Mouse (Mus musculus) hindbrain, embryonic 12.5 days (tissue): Measurements from ENCODE around the gene Sox5. TPM values are rescaled to one million over a fixed set of nuclear protein-coding genes. Genes with fewer than 3 reads are reported as not detected.
A peak's percentile ranks its signal among the peaks of the same experiment; 100 is the strongest.

Experiments used
- ATAC-seq: fragments of 200-750 bp; cut with Nextera tagmentation; 2 replicates; pipeline ENCODE4 v1.8.0; 2017; ENCODE audit warnings: moderate TSS enrichment; ENCODE audit not compliant: low FRiP score
- H3K27ac ChIP-seq: fragments of 300-500 bp; sonication (generic); 2 replicates; pipeline ENCODE4 v1.5.1; 2016; ENCODE audit warnings: mild to moderate bottlenecking
- H3K27me3 ChIP-seq: fragments of 300-500 bp; sonication (generic); 2 replicates; pipeline ENCODE4 v1.6.1; 2016; ENCODE audit warnings: mild to moderate bottlenecking
- H3K36me3 ChIP-seq: fragments of 300-500 bp; sonication (generic); 2 replicates; pipeline ENCODE4 v1.6.1; 2016; ENCODE audit warnings: mild to moderate bottlenecking
- H3K4me1 ChIP-seq: fragments of 300-500 bp; sonication (generic); 2 replicates; pipeline ENCODE4 v1.6.1; 2016
- H3K4me2 ChIP-seq: fragments of 300-500 bp; sonication (generic); replicated peaks from 2 replicates; pipeline ENCODE4 v1.6.1; 2016; ENCODE audit warnings: mild to moderate bottlenecking
- H3K4me3 ChIP-seq: fragments of 300-500 bp; sonication (generic); 2 replicates; pipeline ENCODE4 v1.5.1; 2016; ENCODE audit warnings: mild to moderate bottlenecking
- H3K9ac ChIP-seq: fragments of 300-500 bp; sonication (generic); 2 replicates; pipeline ENCODE4 v1.6.1; 2016; ENCODE audit warnings: mild to moderate bottlenecking, moderate library complexity
- H3K9me3 ChIP-seq: fragments of 300-500 bp; sonication (generic); replicated peaks from 2 replicates; pipeline ENCODE4 v1.6.1; 2016; ENCODE audit warnings: mild to moderate bottlenecking
- WGBS: fragments of 180-500 bp; shearing (Covaris S2); methylation state at CpG from one replicate; pipeline ENCODE4 v1.1.7; 2016; 5-methylcytosine and 5-hydroxymethylcytosine counted together
- polyA plus RNA-seq: library from polyadenylated mRNA; unstranded; fragments of >200 nt; fragmentation: Nextera tagmentation; extraction: Ambion mirVana; gene quantifications from 2 replicates; pipeline ENCODE4 v1.2.1, GENCODE M21; 2016

Gene Sox5
- polyA plus RNA-seq, 1 experiment from 2014 or later, result 49.1 TPM

DNA sequence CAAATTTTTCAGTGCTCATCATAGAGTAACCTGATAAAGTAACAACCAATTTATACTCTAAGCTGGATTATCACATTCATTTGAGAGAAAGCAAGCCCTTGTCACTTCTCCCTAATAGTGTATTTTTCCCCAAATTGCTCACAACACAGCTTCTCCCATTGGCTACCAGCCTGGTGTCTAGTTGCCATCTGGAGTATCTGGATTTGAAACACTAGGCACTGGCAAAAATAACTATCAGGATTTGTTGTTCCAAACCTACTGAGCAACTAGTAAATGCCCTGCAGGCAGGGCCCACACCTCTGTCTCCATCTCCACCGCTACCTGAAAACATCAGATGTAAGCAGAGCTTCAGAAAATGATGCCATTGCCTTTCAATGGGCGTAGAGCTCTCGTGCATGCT, 869.5 kb downstream of the Sox5 start:
- no peak overlapping the region for H3K4me3 ChIP-seq
- ATAC-seq, result no peak
- 90% methylated on average over 3 of the region's 3 CpGs for WGBS
- no peak overlapping the region for H3K9ac ChIP-seq
- no peak overlapping the region for H3K4me2 ChIP-seq
- no peak overlapping the region for H3K27ac ChIP-seq
- no peaks in the 10 kb centered on the region for H3K27me3 ChIP-seq
- H3K36me3 ChIP-seq, result peaks cover 3% of the 10 kb centered on the region; the same call in 1 of the 2 replicates
- no peaks in the 10 kb centered on the region for H3K4me1 ChIP-seq
- H3K9me3 ChIP-seq, result no peaks in the 10 kb centered on the region

DNA sequence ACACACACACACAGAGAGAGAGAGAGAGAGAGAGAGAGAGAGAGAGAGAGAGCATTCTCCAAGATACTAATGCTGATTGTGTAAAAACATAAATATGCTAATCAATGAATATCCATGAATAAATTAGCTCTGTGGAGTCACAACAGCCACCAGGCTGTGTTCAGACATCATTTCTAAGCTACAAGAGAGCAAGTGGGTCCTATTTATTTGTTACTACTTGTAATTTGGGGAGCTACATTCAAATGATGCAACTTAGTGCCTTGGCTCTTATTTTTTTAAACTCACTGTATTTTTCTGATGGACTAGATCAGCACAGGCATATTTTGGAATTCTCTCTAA, 877.1 kb downstream of the Sox5 start:
- H3K4me3 ChIP-seq, result no peak overlapping the region
- H3K4me2 ChIP-seq, result no peak overlapping the region
- no peaks in the 10 kb centered on the region for H3K36me3 ChIP-seq
- H3K9ac ChIP-seq, result no peak overlapping the region
- peaks cover 17% of the 10 kb centered on the region for H3K4me1 ChIP-seq
- no peak overlapping the region for H3K27ac ChIP-seq
- no peak; the same call in none of the 2 replicates for ATAC-seq
- H3K9me3 ChIP-seq, result no peaks in the 10 kb centered on the region
- no peaks in the 10 kb centered on the region for H3K27me3 ChIP-seq

DNA sequence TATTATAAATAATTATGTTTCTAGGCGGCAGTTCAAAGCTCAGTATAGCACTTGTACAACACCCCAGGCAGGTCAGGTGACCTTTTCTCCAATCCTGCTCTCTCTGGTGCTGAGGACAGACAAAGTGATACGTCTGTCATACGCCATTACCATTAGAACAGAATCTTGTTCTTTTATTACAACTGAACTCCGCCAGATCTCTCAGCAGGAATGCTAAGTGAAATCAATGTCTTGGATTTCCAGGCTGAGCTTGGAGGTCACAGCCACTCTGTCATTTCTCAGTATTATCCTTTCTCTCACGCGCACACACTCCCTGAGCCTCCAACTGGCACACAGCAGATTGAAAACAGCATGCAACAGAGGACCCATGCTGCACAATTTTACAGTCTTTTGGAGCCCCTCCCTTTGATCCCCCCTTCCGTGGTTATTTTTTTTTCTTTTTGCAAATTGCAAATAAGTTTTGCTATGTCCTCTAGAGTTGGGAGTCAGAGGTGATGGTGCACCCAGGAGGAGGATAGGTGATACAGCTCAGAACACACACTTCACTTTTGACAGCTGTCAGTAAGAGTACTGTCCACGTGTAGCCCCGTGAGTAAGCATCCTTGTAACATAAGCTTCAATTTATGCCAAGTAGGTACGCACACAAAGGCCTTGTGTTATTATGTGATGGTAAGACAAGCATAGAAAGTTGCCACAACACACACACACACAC, 877.6 kb downstream of the Sox5 start:
- no peaks in the 10 kb centered on the region for H3K36me3 ChIP-seq
- no peak overlapping the region for H3K9ac ChIP-seq
- peaks cover 17% of the 10 kb centered on the region for H3K4me1 ChIP-seq
- H3K4me3 ChIP-seq, result no peak overlapping the region
- WGBS, result 24% methylated on average over 10 of the region's 10 CpGs
- no peak overlapping the region for H3K4me2 ChIP-seq
- peak overlapping the region; percentile 1; the same call in 1 of the 2 replicates for H3K27ac ChIP-seq
- H3K27me3 ChIP-seq, result no peaks in the 10 kb centered on the region
- ATAC-seq, result peak; percentile 78
- no peaks in the 10 kb centered on the region for H3K9me3 ChIP-seq

DNA sequence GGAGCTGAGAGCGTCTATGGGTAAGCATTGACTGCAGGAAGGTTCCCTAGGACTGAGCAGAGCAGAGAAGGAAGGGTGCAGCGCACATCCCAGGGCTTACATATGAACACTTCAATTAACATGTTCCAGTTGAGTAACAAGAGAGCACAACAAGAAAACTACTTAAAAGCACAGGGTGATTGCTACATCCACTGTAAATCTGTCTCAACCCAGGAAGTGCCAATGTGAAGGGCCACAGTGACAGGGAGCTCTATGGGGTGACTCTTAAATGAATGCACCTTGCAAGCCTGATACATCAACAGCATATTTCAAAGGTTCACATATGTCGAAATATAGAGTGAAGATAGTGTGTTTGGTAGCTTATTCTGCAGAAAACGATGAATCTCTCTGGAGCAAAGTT, 880.9 kb downstream of the Sox5 start:
- Histone ChIP-seq H3K9ac (no peak overlapping the region), H3K9me3 (no peaks in the 10 kb centered on the region), H3K27me3 (no peaks in the 10 kb centered on the region), H3K4me3 (no peak overlapping the region), H3K36me3 (no peaks in the 10 kb centered on the region), H3K4me1 (peaks cover 17% of the 10 kb centered on the region), H3K4me2 (no peak overlapping the region), H3K27ac (no peak overlapping the region)
- 95% methylated on average over 4 of the region's 4 CpGs for WGBS
- ATAC-seq, result no peak

DNA sequence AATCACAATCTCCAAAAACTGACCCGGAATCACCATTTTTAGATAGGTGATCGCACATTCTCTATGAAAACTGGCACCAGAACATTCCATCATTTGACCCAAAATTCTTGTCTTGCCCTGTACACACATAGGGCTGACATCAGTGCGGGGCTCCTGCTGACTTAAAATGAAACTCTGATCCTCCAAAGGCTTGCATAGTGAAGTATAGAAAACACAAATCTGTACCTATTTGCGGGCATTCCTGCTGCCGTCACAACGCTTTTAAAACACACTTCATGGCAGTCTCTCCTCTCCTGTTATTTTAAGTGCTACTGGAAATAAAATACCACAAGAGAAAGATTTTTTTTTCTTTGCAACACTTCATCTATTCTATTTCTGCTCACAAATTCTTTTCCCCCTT, 886.7 kb downstream of the Sox5 start:
- no peak overlapping the region for H3K4me2 ChIP-seq
- no peaks in the 10 kb centered on the region for H3K27me3 ChIP-seq
- H3K4me3 ChIP-seq, result no peak overlapping the region
- WGBS, result 79% methylated on average over 6 of the region's 6 CpGs
- no peaks in the 10 kb centered on the region for H3K36me3 ChIP-seq
- H3K27ac ChIP-seq, result no peak overlapping the region
- no peaks in the 10 kb centered on the region for H3K4me1 ChIP-seq
- no peaks in the 10 kb centered on the region for H3K9me3 ChIP-seq
- ATAC-seq, result no peak
- no peak overlapping the region for H3K9ac ChIP-seq

DNA sequence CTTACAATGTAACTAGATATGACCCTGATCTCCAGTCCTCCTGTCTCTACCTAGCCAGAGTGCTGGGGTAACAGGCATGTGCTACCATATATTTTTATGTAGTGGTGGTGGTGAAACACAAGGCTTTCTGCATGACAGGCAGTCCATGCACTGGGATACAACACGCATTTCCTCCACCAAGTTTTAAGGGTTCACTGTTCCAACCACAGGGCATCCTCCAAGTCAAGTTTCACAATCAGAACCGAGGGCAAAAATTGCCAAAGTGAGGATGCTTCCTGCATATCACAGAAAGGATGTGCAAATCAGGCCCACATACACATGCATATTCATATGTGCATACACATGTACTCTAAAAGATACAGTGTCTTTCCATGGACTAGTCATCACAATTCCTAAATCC, 888.9 kb downstream of the Sox5 start:
- no peaks in the 10 kb centered on the region for H3K4me1 ChIP-seq
- H3K9ac ChIP-seq, result no peak overlapping the region
- no peaks in the 10 kb centered on the region for H3K27me3 ChIP-seq
- H3K4me2 ChIP-seq, result no peak overlapping the region
- no peaks in the 10 kb centered on the region for H3K9me3 ChIP-seq
- 88% methylated on average over 2 of the region's 2 CpGs for WGBS
- no peaks in the 10 kb centered on the region for H3K36me3 ChIP-seq
- H3K27ac ChIP-seq, result no peak overlapping the region
- no peak overlapping the region for H3K4me3 ChIP-seq
- no peak for ATAC-seq

DNA sequence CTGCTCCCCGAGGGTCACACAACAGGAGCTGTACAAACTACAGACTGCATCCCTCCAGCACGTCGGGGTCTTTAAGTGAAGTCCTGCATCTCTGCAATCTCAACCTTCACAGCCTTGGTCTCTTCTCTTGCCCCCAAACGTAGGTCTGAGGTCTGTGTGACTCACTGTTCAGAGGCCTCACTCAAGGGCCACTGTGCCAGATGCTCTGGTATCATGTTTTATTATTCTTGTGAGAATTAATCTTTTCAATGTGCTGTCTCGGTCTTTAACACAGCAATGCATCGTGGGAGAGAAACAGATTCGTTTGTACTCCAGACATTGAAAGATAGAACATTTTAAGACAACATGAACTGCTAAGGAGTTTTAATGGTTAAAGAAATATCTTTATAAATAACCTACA, 893.2 kb downstream of the Sox5 start:
- Histone ChIP-seq H3K9me3 (no peaks in the 10 kb centered on the region), H3K9ac (no peak overlapping the region), H3K4me3 (no peak overlapping the region), H3K4me1 (no peaks in the 10 kb centered on the region), H3K27ac (no peak overlapping the region), H3K36me3 (0 out of 2 replicates have a peak, but pooled peaks cover 3% of the 10 kb centered on the region), H3K27me3 (no peaks in the 10 kb centered on the region), H3K4me2 (no peak overlapping the region)
- 70% methylated on average over 7 of the region's 7 CpGs for WGBS
- no peak for ATAC-seq

DNA sequence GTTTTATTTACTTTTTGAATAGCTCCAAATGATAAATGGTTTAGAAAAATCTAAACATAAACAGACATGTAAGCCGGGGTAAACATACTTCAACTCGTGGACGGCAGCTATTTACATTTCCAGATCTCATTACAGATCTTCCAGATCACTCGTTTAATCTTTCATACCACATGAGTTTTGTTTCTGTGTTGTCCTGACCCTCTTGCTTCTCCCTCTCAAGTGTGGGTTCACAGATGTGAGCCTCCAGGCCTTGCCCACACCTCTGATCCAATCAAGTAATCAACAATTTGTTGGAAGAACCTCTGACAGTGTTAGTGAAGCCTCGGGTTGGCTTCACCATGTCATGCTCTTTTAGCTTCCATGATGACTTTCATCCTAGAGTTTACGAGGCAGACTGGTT, 903.3 kb downstream of the Sox5 start:
- H3K9me3 ChIP-seq, result no peaks in the 10 kb centered on the region
- no peak overlapping the region for H3K27ac ChIP-seq
- H3K4me1 ChIP-seq, result no peaks in the 10 kb centered on the region
- no peak overlapping the region for H3K4me3 ChIP-seq
- no peak for ATAC-seq
- no peaks in the 10 kb centered on the region for H3K36me3 ChIP-seq
- 91% methylated on average over 6 of the region's 6 CpGs for WGBS
- H3K4me2 ChIP-seq, result no peak overlapping the region
- no peaks in the 10 kb centered on the region for H3K27me3 ChIP-seq
- no peak overlapping the region for H3K9ac ChIP-seq

DNA sequence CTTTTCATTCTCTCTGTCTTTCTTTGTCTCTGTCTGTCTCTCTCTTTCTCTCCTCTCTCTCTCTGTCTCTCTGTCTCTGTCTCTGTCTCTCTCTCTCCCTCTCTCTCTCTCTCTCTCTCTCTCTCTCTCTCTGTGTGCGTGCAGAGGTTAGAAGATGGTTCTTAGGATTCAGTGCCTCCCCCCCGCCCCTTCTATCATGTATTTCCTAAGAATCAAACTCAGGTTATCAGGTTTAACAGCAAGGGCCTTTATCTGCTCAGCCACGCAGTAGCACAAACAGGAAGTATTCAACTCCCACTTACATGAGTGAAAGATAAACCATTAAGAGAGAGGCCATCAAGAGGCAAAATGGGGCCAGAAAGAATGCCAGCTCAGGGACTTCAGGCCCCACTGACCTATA, 913.0 kb downstream of the Sox5 start:
- Histone ChIP-seq H3K36me3 (no peaks in the 10 kb centered on the region), H3K4me3 (no peak overlapping the region), H3K9ac (no peak overlapping the region), H3K27ac (no peak overlapping the region), H3K4me1 (no peaks in the 10 kb centered on the region), H3K27me3 (no peaks in the 10 kb centered on the region), H3K4me2 (no peak overlapping the region), H3K9me3 (no peaks in the 10 kb centered on the region)
- 88% methylated on average over 3 of the region's 3 CpGs for WGBS
- no peak for ATAC-seq

DNA sequence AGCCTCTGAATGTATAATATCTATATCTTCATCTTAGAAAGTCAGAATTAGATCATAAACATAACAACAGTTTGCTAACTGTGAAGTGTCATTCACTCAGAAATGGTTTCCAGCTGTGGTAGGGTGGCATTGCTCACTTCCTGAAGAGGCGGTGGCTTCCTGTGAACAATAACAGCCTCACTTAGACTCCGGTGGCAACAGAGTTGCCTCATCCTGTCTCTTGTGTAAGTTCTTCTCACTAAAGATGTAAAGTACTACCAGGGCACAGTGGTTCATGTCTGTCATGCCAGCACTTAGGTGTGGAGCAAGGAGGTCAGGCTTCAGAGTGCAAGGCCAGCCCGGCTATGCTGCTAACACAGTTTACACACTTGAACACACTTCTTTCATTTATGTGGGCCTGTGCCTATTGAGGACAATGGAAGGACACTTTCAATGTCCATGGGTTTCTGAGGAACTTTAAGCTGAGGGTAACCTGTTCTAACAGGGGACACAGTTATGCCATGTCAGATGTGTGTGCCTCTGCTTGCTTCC, 913.6 kb downstream of the Sox5 start:
- no peaks in the 10 kb centered on the region for H3K4me1 ChIP-seq
- no peaks in the 10 kb centered on the region for H3K36me3 ChIP-seq
- no peaks in the 10 kb centered on the region for H3K27me3 ChIP-seq
- H3K9me3 ChIP-seq, result no peaks in the 10 kb centered on the region
- no peak overlapping the region for H3K4me2 ChIP-seq
- WGBS, result 81% methylated on average over 3 of the region's 3 CpGs
- no peak overlapping the region for H3K27ac ChIP-seq
- no peak overlapping the region for H3K4me3 ChIP-seq
- H3K9ac ChIP-seq, result no peak overlapping the region
- ATAC-seq, result no peak

DNA sequence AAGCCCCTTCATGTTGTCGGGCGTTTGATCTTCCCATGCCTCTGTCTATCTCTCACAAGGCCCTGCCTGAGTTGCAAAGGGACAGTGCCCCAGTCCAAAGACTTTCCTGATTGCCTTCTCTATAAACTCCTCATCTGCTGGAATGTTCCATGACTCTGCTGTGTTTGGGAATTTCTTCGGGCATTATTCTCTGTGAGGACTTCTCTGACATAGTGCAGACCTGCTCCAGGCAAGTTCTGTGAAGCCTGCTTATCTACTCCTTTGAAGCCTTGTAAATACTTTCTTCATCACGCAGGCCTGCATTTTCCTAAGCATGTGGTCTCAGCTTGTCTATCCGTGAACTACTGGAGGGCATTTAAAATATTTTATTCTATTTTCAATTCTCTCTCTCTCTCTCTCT, 914.7 kb downstream of the Sox5 start:
- no peak overlapping the region for H3K27ac ChIP-seq

DNA sequence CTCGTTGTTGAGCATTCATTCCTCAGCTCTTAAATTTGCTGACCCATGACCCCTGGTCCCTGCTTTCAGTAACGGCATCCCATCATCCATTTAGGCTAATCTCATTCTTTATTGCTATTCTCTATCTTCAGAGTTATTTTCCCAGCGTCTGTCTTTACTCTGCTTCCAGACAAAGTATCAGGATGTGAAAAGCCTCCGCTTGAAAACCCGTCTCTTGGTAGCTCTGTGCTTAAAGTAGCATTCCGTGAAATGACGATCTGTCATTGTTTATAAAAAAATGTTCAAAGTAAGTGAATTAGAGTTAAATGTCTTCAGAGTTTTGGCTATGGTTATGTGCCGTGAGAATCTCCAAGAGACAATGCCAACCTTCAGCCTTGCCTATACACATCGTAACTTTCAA, 915.2 kb downstream of the Sox5 start:
- Histone ChIP-seq H3K27ac (no peak overlapping the region), H3K4me2 (no peak overlapping the region), H3K4me1 (no peaks in the 10 kb centered on the region), H3K4me3 (no peak overlapping the region), H3K9me3 (no peaks in the 10 kb centered on the region), H3K27me3 (no peaks in the 10 kb centered on the region), H3K36me3 (no peaks in the 10 kb centered on the region), H3K9ac (no peak overlapping the region)
- 84% methylated on average over 9 of the region's 9 CpGs for WGBS
- ATAC-seq, result no peak

More for the DNA sequence above, 914.7 kb downstream of the Sox5 start:
- Histone ChIP-seq H3K9ac (no peak overlapping the region), H3K4me3 (no peak overlapping the region), H3K4me1 (no peaks in the 10 kb centered on the region), H3K27me3 (no peaks in the 10 kb centered on the region), H3K36me3 (no peaks in the 10 kb centered on the region), H3K9me3 (no peaks in the 10 kb centered on the region), H3K4me2 (no peak overlapping the region)
- 80% methylated on average over 5 of the region's 5 CpGs for WGBS
- no peak for ATAC-seq

DNA sequence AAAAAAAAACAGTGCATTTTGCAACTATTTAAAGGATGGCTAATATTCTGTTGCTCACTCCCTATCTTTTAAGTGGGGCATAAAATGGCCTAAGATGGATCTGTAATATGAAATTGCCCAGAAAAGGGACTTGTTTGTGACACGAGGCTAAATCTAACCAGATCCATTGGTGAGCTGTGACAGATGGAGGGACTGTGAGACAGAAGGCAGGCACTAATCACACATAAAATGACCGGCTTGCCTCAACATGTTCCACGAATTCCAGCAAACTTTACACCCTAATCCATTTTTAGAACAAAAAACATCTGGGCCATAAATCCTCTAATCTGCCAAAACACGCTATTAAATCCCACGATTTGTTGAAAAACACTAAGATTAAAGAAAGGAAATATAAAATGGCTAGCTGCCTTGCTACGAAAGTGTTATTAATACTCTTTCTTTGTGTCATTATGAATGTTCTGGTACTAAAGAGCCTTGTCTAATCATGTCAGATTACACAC, 919.1 kb downstream of the Sox5 start:
- H3K4me3 ChIP-seq, result no peak overlapping the region
- no peak for ATAC-seq
- H3K4me2 ChIP-seq, result no peak overlapping the region
- WGBS, result 82% methylated on average over 6 of the region's 6 CpGs
- no peaks in the 10 kb centered on the region for H3K9me3 ChIP-seq
- no peaks in the 10 kb centered on the region for H3K36me3 ChIP-seq
- H3K9ac ChIP-seq, result no peak overlapping the region
- H3K27me3 ChIP-seq, result no peaks in the 10 kb centered on the region
- H3K4me1 ChIP-seq, result 0 out of 2 replicates have a peak, but pooled peaks cover 3% of the 10 kb centered on the region
- H3K27ac ChIP-seq, result no peak overlapping the region
